Mouse (Mus musculus): ENCODE results near the gene Mylk2. TPM values are rescaled to one million over a fixed set of nuclear protein-coding genes. Genes with fewer than 3 reads are reported as not detected.

Gene Mylk2
- polyA plus RNA-seq, 1 experiment from 2014 or later, result 0.06 TPM

DNA sequence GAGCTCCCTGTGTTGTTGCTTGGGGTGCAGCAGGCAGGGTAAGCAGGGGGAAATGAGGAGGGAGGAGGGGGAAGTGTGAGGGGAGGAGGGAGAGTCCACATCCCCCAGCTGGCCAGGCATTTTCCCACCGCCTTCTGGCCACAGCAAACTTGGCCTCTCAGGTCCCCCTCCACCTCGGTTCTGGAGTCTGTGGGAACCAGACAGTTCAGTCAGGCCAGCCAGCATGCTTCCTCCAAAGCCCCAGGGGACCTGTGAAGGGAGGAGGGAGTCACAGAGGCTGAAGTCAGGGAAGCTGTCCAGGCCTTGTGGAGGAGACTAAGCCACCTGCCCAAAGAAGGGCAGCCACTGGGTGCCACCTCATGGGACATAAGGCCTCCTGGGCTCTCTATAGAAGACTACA is 19.1 kb downstream of the Mylk2 start:
- Histone ChIP-seq H3K36me3 (no peaks in the 10 kb centered on the region), H3K27ac (no peak overlapping the region), H3K4me1 (peaks cover 11% of the 10 kb centered on the region), H3K4me2 (replicated peaks) (no peak overlapping the region), H3K4me3 (no peak overlapping the region), H3K27me3 (no peaks in the 10 kb centered on the region), H3K9me3 (no peaks in the 10 kb centered on the region), H3K9ac (no peak overlapping the region)
- 32% methylated on average over 2 of the region's 2 CpGs for WGBS
- ATAC-seq (ENCODE audit: insufficient number of reproducible peaks, insufficient read depth, low FRiP score, low TSS enrichment), result no peak

DNA sequence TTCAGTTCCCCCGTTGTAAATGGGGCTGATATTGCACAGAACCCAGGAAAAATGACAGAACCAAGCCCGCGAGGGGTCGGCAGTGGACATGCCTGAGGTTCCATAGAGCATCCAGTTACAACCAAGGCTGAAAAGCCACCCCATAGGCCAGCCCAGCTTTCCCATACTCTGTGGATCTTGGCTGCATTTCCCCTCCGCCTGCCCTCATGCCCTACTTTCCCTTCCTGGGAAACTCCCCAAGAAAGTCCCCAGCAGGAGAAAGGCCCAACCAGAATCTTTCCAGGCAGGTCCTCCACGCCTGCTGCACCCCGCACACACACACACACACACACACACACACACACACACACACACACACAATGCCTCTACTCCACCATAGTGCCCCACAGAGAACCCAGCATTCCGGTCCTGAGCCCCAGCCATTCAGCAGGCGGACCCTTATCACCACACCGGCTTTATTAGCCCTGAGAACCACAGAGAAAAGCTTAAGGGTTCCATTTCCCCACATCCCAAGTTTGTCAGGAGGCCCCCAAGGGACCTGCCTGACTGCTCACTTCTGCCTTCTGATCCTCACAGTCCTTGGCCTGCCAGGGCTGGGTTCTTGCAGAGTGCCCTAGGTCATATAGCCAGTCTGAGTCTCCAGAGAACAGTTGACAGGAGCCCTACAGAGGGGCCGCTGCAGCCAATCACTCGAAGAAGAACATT is 20.5 kb downstream of the Mylk2 start:
- Histone ChIP-seq H3K36me3 (no peaks in the 10 kb centered on the region), H3K4me3 (no peak overlapping the region), H3K9me3 (no peaks in the 10 kb centered on the region), H3K27me3 (0 out of 2 replicates have a peak, but pooled peaks cover 2% of the 10 kb centered on the region), H3K9ac (no peak overlapping the region; the same call in 1 of the 2 replicates), H3K4me2 (replicated peaks) (no peak overlapping the region), H3K27ac (no peak overlapping the region), H3K4me1 (0 out of 2 replicates have a peak, but pooled peaks cover 2% of the 10 kb centered on the region)
- ATAC-seq (ENCODE audit: insufficient number of reproducible peaks, insufficient read depth, low FRiP score, low TSS enrichment), result no peak
- 67% methylated on average over 12 of the region's 12 CpGs for WGBS

DNA sequence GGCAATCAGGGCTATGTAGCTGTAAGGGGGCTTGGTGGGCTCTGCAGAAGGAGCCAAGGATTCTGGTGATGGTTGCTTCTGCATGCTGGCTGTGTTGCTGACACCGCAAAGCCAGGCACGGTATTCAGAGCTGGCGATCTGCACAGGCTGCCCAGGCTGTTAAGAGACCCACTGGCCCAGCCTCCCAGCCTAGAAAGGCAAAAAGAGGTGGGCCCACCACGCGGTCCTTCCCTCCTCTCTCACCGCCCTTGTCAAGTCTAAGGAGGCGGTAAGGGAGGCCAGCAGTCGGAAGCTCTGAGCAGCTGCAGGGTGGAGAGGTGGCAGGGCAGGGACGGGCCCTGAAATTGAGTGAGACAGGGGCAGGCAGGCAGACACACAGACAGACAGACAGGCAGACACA is 21.9 kb downstream of the Mylk2 start, which contains the start of gene Foxs1:
Gene Foxs1, minus strand, starts transcription at position 161 of the 400 bp plus-strand sequence.
- Histone ChIP-seq H3K4me1 (0 out of 2 replicates have a peak, but pooled peaks cover 2% of the 10 kb centered on the region), H3K9me3 (no peaks in the 10 kb centered on the region), H3K27me3 (0 out of 2 replicates have a peak, but pooled peaks cover 5% of the 10 kb centered on the region), H3K4me2 (replicated peaks) (no peak within 1 kb of the TSS), H3K36me3 (no peaks in the 10 kb centered on the region), H3K4me3 (no peak within 1 kb of the TSS), H3K27ac (no peak within 1 kb of the TSS), H3K9ac (no peak within 1 kb of the TSS)
- 33% methylated on average over 9 of the region's 9 CpGs for WGBS
- ATAC-seq (ENCODE audit: insufficient number of reproducible peaks, insufficient read depth, low FRiP score, low TSS enrichment), result no peak

DNA sequence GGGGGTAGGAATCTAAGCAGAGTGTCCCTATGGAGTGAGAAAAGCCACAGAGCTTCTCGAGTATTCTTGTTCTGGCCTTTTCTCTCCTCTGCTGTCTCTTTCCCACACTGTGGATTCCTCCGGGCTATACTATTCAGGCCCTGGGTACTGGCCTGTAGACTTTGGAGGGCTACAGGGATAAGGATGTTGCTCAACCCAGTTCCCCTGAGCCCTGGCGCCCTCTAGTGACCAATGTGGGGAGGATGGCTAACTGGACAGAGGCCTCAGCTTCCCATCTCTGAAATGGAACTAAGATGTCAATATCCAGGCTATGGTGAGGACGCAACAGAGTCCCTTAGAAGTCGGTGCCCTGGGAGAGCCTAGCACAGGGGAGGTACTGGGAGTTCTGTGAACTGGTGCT is 22.5 kb downstream of the Mylk2 start:
- WGBS, result 19% methylated on average over 5 of the region's 5 CpGs

DNA sequence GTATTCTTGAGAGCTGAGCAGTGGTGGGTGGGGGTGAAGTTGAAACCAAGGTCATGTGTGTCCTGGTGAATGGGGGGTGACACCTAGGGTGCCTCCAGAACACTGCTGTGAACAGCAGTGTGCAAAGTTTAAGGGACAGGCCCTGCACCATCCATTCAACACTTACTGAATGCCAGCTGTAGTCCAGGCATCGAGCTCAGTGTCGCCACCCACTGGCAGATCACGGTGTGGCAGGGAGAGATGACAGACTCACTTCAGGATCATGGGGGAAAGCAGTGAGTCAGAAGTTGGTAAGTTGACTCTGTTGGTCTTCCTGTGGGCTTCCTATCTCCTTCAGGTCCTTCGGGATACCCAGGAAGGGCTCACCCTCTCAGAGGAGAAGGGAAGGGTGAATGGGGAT is 28.7 kb downstream of the Mylk2 start:
- no peaks in the 10 kb centered on the region for H3K36me3 ChIP-seq
- H3K4me2 ChIP-seq (replicated peaks), result no peak overlapping the region
- peaks cover 58% of the 10 kb centered on the region for H3K27me3 ChIP-seq
- H3K9me3 ChIP-seq, result no peaks in the 10 kb centered on the region
- no peak overlapping the region for H3K27ac ChIP-seq
- ATAC-seq (ENCODE audit: insufficient number of reproducible peaks, insufficient read depth, low FRiP score, low TSS enrichment), result no peak
- H3K4me1 ChIP-seq, result peaks cover 12% of the 10 kb centered on the region
- 15% methylated on average over 4 of the region's 4 CpGs for WGBS
- H3K9ac ChIP-seq, result no peak overlapping the region
- no peak overlapping the region for H3K4me3 ChIP-seq

More for the DNA sequence above, 22.5 kb downstream of the Mylk2 start:
- Histone ChIP-seq H3K27me3 (0 out of 2 replicates have a peak, but pooled peaks cover 5% of the 10 kb centered on the region), H3K4me3 (no peak overlapping the region), H3K4me1 (no peaks in the 10 kb centered on the region), H3K36me3 (no peaks in the 10 kb centered on the region), H3K4me2 (replicated peaks) (no peak overlapping the region), H3K9me3 (no peaks in the 10 kb centered on the region), H3K9ac (no peak overlapping the region), H3K27ac (no peak overlapping the region)
- no peak for ATAC-seq (ENCODE audit: insufficient number of reproducible peaks, insufficient read depth, low FRiP score, low TSS enrichment)

DNA sequence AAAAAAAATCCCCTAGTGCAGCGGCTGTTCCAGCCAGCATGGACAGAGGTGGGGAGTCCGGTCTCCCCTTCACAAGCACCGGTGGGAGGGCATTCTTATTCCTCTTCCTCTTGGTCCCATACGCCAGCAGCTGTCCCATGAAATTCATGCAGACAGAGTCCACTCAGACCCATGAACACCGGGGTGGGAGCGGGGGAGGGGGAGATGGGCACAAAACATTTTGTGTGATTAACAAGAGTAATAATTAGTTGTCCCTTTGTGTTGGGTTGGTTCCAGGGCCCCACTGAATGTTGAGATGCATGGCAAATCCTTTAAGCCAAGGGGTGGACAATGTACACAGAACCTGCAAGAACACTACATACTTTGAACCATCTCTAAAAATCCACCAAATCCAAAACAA is 30.0 kb downstream of the Mylk2 start:
- Histone ChIP-seq H3K4me3 (no peak overlapping the region), H3K36me3 (no peaks in the 10 kb centered on the region), H3K9ac (no peak overlapping the region), H3K4me2 (replicated peaks) (no peak overlapping the region), H3K9me3 (no peaks in the 10 kb centered on the region), H3K27me3 (peaks cover 71% of the 10 kb centered on the region), H3K4me1 (peaks cover 12% of the 10 kb centered on the region), H3K27ac (no peak overlapping the region)
- 74% methylated on average over 6 of the region's 6 CpGs for WGBS
- no peak for ATAC-seq (ENCODE audit: insufficient number of reproducible peaks, insufficient read depth, low FRiP score, low TSS enrichment)

DNA sequence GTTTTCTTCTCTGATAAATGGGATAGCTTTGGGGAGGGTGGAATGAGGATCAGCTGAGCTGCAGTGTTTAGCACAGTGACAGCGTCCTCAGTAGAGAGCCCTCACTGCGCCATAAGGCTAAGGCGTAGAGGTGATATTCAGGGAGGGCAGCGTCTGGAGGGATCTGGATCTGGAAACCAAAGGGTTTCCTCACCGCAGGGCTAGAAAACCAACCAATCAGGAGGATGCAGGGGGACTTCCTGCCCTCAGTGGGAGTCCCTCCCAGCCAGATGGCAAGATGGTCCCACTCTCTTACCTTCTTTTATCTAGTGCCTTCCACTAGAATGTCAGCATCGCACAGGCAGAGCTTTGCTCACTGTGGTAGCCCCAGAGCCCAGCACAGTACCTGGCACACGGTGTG is 30.6 kb downstream of the Mylk2 start:
- 37% methylated on average over 7 of the region's 7 CpGs for WGBS
- Histone ChIP-seq H3K4me2 (replicated peaks) (no peak overlapping the region), H3K27me3 (peaks cover 71% of the 10 kb centered on the region), H3K4me3 (no peak overlapping the region), H3K4me1 (peaks cover 12% of the 10 kb centered on the region), H3K9me3 (no peaks in the 10 kb centered on the region), H3K9ac (no peak overlapping the region), H3K27ac (no peak overlapping the region), H3K36me3 (no peaks in the 10 kb centered on the region)
- no peak for ATAC-seq (ENCODE audit: insufficient number of reproducible peaks, insufficient read depth, low FRiP score, low TSS enrichment)

DNA sequence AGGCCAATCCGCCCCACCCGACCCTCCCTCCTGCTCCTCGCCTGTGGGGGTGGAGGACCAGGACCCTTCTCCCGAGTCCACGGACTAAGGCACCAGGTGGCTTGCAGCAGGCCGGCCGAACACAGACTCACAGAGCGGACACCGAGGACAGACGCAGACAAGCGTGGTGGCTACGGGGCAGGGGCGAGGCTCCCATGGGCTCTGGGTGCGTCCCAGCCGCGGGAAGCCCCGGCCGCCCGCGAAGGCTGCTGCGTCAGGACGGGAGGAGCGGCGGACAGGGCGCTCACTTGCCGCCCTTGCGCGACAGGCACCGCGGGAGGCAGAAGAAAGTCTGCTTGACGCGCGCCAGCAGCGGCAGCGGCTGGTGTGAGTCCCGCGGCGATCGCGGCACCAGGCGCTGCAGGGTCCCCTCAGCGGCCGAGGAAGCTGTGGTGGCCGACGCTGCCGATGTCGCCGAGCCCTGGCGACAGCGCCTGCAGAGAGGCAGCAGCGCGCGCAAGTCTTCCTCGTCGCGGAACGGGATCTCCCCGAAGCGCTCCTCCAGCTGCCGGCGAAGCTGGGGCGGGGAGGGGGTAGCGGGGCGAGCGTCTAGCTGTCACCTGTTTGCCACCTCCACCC is 31.9 kb downstream of the Mylk2 start:
- H3K4me3 ChIP-seq, result peak overlapping the region; percentile 46
- no peaks in the 10 kb centered on the region for H3K36me3 ChIP-seq
- H3K4me1 ChIP-seq, result peaks cover 12% of the 10 kb centered on the region
- no peak for ATAC-seq (ENCODE audit: insufficient number of reproducible peaks, insufficient read depth, low FRiP score, low TSS enrichment)
- no peaks in the 10 kb centered on the region for H3K9me3 ChIP-seq
- peaks cover 78% of the 10 kb centered on the region for H3K27me3 ChIP-seq
- under 1% methylated on average over 58 of the region's 65 CpGs for WGBS
- H3K9ac ChIP-seq, result peak overlapping the region; percentile 51
- H3K4me2 ChIP-seq (replicated peaks), result peak overlapping the region; percentile 94
- H3K27ac ChIP-seq, result no peak overlapping the region

DNA sequence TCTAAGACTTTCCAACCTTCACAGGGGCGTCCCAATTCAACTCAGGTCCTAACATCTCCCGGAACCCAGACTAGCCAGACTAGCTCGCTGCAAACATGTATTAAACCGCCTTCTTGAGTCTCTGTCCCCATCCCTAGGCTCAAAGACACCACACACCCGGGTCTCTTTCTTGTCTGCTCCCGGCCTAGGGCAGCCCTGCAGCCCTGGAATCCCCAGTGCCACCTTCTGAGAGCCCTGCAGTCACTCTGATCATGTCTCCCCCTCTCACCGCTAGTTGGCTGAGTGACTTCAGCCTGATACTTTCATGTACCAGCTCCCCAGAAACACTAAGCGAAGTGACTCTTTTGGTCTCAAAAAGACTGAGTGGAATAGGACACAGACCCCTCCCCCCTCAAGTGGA is 32.4 kb downstream of the Mylk2 start:
- no peak overlapping the region for H3K9ac ChIP-seq
- no peaks in the 10 kb centered on the region for H3K36me3 ChIP-seq
- H3K9me3 ChIP-seq, result no peaks in the 10 kb centered on the region
- H3K4me2 ChIP-seq (replicated peaks), result peak overlapping the region; percentile 94
- ATAC-seq (ENCODE audit: insufficient number of reproducible peaks, insufficient read depth, low FRiP score, low TSS enrichment), result no peak
- peaks cover 12% of the 10 kb centered on the region for H3K4me1 ChIP-seq
- peaks cover 78% of the 10 kb centered on the region for H3K27me3 ChIP-seq
- H3K4me3 ChIP-seq, result peak overlapping the region; percentile 46
- WGBS, result 6% methylated on average over 8 of the region's 8 CpGs
- H3K27ac ChIP-seq, result no peak overlapping the region

DNA sequence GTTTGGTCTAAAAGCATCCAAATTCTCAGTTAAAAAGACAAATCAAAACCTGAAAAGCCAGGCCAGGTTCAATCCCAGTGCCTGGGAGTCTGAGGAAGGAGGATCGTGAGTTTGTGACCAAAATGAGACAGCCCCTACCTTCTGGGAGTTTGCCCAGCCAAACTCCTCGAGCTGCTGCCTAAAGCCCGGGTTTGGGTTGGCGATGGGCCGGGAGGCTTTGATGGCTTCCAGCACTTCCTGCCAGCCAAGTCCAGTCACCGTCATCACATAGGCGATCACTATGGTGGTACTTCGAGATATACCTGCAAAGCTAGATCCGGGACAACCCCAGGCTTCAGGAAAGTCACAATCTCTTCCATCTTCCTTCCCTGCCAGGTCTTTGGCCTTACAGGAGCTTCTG is 32.9 kb downstream of the Mylk2 start:
- H3K9ac ChIP-seq, result no peak overlapping the region
- H3K9me3 ChIP-seq, result no peaks in the 10 kb centered on the region
- no peak overlapping the region for H3K27ac ChIP-seq
- H3K36me3 ChIP-seq, result no peaks in the 10 kb centered on the region
- ATAC-seq (ENCODE audit: insufficient number of reproducible peaks, insufficient read depth, low FRiP score, low TSS enrichment), result no peak
- H3K4me1 ChIP-seq, result peaks cover 12% of the 10 kb centered on the region
- H3K4me3 ChIP-seq, result no peak overlapping the region
- H3K4me2 ChIP-seq (replicated peaks), result no peak overlapping the region
- H3K27me3 ChIP-seq, result peaks cover 82% of the 10 kb centered on the region
- WGBS, result 56% methylated on average over 9 of the region's 9 CpGs

DNA sequence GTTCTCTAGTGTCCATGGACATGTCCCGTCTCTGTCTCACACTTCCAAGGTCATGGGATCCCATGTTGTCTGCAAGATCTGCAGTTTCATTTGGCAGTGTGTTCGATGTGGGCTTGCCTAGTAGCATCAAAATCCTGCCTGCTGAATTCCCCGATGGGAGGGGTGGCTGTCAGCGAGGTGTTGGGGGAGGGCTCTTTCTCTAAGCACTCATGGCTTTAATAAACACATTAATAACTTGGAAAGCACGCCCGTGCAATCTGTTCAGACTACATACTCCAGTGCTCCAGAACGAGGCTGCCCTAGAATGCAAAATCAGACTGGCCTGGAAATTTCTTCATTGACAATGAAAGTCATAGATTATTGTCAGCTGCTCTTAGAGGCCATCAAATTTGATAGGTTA is 35.9 kb downstream of the Mylk2 start:
- no peaks in the 10 kb centered on the region for H3K9me3 ChIP-seq
- no peaks in the 10 kb centered on the region for H3K36me3 ChIP-seq
- peaks cover 18% of the 10 kb centered on the region for H3K4me1 ChIP-seq
- no peak overlapping the region for H3K9ac ChIP-seq
- peaks cover 86% of the 10 kb centered on the region for H3K27me3 ChIP-seq
- H3K27ac ChIP-seq, result no peak overlapping the region
- H3K4me2 ChIP-seq (replicated peaks), result no peak overlapping the region
- H3K4me3 ChIP-seq, result no peak overlapping the region
- ATAC-seq (ENCODE audit: insufficient number of reproducible peaks, insufficient read depth, low FRiP score, low TSS enrichment), result no peak
- WGBS, result 53% methylated on average over 7 of the region's 7 CpGs

DNA sequence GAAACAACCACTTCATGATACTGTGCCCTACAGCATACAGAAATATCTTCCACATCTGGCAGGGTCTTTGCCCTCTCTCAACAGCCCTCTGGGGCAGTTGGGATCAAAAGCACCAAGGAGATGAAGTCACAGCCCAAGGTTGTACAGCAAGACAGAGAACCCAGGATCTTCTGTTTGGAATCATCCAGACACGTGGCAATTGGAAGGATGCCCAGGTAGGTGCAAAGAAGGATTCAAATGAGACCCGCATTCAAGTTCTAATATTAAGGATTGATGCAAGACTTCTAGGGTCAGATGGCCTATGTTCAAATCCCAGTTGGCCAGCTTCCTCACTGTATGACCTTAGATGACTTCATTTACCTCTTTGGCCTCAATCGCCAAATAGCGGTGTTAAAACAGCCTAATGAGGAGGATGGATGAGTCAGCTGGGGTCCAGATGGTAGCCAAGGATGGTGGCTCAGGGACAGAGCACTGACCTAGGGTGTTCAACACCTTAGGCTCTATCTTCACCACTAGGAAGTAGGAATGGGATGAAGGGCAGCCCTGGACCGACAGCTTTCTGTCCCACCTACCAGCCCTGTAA is 37.4 kb downstream of the Mylk2 start:
- Histone ChIP-seq H3K4me2 (replicated peaks) (no peak overlapping the region), H3K4me1 (peaks cover 8% of the 10 kb centered on the region; the same call in 1 of the 2 replicates), H3K36me3 (no peaks in the 10 kb centered on the region), H3K27ac (no peak overlapping the region), H3K9me3 (no peaks in the 10 kb centered on the region), H3K4me3 (no peak overlapping the region), H3K9ac (no peak overlapping the region), H3K27me3 (peaks cover 79% of the 10 kb centered on the region)
- no peak for ATAC-seq (ENCODE audit: insufficient number of reproducible peaks, insufficient read depth, low FRiP score, low TSS enrichment)
- 85% methylated on average over 5 of the region's 5 CpGs for WGBS

Measured in embryonic facial prominence, embryonic 12.5 days (tissue).